Mouse (Mus musculus): ENCODE results near the gene Tmem150c.
A peak's percentile ranks its signal among the peaks of the same experiment; 100 is the strongest.

The Tmem150c gene

DNA sequence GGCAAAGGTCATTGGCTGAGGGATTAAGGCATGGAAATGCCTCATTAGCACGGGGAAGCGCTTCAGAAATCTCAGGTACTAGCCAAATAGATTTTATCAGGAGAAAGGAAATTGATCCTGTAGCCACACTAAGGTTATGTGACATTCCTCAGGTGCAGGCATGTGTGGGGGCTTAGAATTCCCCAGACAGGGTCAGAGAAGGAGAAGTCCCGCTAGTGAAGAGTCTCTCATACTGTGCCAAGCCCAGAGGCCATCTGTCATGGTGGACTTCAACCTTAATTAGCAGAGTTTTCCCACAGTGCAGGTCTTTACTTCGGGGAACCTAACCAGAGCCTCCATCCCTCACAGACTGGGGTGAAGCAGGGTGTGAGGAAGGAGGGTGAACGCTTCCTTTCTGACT lies 62.7 kb downstream of the Tmem150c start:
- DNase-seq (ENCODE audit: low read depth) = no peak

DNA sequence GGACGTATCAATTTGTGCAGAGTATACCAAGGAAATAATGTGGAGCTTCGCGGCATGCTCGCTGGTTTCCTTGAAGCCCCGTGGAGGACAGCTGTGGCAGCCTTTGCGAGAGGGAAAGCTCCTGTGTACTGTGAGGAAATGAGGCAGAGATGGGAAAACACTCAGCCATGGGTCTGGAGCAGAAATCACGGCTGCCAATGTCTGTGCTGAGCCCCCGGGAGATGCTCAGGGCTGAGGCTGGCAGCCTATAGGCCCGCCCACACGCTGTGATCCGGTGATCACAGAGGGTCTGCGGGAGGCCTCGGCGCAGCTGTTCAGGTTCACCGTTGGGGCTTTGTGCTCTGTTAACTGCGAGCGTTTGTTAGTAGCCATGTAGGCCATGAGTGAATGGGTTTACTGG lies 68.0 kb downstream of the Tmem150c start:
- DNase-seq (ENCODE audit: low read depth) = no peak

DNA sequence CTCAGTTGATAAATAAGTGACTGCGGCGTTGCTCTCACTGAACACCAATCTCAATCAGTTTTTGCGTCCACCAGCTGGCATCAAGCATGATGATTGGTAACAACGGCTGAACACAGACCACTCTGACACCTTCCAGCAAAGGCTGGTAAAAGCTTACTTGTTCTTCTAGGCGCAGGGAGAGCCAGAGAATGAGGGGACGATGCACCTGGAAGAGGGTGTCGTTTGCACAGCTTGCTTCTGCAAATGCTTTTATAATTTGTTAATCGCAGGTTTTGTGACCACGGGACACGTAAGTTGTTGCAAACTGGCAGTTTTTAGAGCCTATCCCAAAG lies 68.4 kb downstream of the Tmem150c start:
- DNase-seq (ENCODE audit: low read depth) = no peak

DNA sequence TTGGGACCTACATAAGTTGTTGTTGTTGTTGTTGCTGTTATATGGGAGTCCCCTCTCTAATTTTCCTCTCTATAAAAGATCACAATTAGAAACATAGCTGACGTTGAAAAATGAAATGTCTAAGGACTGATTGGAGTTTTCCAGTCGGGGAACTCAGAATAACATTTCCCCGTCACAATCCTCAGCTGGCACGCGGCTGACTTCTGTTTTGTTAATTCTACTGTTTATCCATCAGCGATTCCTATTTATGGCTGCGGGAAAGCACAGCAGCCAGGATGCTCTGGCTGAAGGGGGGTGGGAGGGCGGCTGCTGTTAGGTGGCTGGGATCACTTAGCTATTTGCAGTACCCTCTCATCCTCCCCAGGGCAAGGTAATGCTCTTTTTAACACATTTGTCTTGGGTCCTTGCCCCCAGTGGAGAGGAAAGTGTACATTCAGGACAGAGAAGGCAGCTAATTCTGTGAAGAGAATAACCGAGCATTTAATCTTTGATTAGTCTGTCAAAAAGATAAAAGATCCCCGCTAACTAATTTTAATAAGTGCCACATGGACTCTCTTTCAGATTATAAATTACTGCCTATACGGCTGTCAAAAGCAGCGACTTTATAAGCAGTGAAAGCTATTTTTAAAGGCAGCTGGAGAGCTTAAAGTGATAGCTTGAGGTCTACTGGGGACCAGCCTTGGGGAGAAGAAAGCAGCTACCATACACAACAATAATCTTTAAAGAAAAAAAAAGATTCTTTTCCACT lies 68.9 kb downstream of the Tmem150c start:
- DNase-seq (ENCODE audit: low read depth) = no peak

DNA sequence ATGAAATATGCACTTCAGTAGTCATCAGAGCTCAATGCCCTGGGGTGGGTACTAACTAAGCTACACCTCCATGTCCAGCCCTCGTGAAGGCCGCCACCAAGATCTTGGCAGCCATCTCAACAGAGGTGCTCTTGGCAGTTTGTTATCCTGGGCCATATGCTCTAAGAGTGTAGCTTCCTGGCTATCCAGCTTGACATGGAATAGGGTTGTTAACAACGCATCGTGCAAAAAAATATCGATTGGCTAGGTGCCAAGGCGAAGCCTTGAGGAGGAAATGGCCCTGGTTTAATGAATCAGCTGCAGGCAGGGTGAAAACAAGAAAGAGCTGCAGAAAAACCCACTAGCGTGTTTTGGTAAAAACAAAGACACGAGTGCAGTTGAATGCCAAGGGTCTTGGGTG lies 74.5 kb downstream of the Tmem150c start:
- DNase-seq (ENCODE audit: low read depth) = peak; percentile 35

DNA sequence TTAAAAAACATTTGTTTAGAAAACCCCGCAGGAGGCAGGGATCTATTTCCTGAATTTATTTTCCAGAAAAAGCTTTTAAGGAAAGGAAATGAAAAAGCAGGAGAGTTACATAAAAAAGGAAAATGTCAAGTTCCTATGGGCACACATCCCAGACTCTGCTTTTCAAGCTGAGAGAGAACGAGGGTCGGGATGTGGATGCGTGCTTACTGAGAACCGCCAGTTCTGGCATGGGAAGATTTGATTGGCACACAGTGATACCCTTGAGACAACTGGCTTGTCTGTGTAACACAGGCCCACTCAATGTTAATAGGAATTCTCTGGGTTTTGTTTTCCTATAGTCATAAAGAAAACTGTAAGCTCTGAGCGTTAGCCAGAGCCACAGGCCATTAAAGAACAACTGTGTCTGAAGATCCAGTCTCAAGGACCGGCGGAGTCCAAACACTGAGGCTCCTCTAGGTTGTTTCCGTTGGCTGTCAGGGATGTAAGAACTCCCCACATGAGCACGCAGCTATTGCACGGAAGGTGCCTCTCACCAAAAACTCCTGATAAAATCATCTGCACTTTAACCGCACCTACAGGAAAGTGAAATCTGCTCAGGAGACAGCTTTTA lies 75.5 kb downstream of the Tmem150c start:
- DNase-seq (ENCODE audit: low read depth) = no peak

DNA sequence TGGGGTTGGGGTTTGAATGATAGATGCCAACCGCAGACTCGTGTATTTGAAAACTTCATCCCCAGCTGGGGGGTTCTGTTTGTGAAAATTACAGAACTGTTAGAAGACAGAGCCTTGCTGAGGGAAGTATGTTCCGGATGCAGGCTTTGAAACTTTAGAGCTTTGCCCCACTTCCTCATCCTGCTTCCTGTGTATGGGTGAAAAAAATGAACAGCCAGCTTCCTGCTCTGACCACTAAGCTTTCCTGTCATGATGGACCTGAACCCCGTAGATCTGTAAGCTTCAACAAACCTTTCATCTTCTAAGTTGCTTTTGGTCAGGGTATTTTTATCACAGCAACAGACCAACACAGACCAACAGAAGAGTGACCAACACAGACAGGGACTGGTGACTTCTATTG lies 77.6 kb downstream of the Tmem150c start:
- no peak for DNase-seq (ENCODE audit: low read depth)

DNA sequence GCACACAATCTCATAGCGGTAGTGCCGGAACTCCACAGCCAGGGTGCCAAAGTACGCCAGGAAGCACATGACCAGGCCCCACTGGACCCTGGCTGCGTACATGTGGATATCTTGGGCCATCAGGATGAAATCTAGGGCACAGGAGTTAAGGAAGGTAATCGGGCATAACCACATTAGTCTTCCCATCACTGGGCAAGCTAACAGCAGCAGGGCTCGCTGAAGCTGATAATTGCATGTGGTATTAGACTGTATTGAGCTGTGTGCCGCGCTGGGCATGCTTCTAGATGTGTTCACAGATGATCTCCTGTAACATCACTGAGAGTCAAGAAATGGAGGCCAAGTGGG lies 79.7 kb downstream of the Tmem150c start:
- DNase-seq (ENCODE audit: low read depth) = no peak

DNA sequence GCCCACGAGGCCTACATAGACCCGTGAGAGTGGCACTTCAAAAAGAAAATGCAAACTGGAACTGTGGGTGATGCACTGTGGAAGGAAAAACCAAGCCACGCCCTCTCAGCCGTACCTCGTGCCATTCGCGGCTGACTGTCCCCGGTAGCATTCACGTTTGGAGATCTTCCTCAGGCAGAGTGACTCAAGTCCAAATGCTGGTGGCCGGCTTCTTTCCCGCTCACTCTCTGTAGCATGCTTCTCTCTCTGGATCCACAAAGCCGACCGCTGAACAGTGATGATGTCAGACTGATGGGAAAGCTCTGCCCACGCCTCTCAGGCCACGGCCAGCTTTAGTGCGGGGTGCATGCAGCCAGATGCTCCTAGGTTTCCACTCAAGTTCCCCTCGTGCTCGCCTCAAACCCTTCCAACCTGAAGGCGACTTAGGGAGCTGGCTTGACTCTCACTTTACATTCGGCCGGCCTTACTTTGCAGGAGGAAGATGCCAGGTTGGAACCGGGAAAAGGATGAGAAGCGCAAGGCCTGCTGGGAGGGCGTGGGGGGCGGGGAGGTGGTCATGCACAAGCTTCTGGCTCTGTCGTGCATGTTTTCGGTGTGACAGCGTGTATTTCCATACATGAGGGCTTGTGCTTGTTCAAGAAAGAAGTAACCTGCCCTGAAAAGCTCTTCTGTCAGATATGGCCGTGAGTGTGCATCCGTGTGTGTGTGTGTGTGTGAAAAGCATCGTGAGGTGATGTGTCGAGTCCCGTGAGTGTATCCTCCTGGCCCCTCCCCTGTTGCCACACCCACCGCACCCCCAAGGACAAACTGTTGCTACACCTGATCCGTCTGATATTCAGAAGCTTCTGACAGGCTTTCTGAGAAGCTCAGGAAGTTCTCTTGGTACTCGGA lies 80.3 kb downstream of the Tmem150c start:
- no peak for DNase-seq (ENCODE audit: low read depth)

DNA sequence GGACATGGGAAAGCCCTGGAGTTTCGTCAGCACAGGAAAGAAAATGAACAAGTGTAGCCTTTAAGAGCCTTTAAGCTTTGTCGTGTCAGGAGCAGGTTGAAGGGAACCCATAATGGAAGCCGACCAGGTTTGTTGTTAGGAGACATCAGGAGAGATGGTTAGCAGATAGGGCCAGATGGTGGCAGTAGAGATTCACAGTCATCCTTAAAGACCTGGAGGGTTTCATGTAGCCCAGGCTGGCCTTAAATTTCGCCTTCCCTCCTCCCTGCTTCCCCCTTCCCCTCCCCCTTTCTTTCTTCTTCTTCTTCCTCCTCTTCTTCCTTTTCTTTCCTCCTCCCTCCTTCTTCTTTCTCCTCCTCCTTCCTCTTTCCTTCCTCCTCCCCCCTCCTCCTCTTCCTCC lies 85.0 kb downstream of the Tmem150c start:
- no peak for DNase-seq (ENCODE audit: low read depth)

DNA sequence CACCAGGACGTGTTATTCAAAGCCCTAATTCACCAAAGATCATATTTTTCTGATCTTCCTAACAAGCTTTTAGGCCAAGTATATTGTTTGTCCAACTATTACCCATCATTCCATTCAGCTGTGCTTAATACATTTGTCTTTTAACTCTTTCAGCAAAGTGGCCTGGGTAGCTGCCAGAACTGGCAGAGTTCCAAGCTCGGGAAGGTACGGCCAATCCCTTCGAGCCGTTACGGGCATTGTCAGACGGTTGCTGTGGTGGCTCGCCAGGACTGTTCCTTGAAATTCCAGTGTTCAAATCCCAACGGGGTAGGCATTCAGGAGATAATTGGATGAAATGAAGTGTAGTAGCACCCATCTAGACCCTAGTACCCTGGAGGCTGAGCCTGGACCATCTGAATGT lies 87.1 kb downstream of the Tmem150c start:
- no peak for DNase-seq (ENCODE audit: low read depth)

DNA sequence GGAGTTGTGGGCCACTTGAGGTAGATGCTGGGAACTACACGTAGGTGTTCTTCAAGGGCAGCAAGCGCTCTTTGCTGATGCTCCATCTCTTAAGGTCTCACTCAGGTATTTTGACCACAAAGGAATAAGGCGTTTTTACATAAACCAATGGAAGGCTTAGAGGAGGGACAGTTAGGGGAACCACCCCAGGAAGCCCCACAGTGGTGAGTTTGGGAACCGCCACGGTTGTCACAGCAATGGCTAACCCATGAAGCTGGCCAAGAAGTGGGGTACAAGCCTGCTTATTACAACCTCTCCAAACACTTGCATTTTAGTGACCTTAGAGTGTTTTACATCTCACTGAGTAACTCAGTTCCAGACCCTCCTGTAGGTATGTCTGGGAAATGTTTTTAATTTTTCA lies 88.1 kb downstream of the Tmem150c start:
- DNase-seq (ENCODE audit: low read depth) = no peak

DNA sequence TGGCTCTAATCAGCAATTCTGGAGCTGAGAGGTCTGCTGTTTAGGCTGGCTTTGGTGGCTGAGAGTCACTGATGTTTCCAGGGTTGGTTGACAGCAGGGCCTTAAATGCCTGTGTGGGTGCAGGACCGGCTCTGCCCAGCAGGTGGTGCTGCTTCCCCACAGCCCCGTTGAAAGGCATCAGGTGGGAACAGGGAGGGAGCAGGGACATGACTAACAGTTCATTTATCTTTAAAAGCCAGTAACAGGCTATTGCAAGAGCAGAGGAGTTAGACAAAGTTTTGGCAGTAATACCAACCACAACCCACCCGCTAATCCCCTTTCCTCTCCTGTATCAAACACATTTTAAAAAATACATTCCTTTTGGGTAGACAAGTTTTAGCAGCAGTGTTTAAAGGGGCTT lies 89.4 kb downstream of the Tmem150c start:
- DNase-seq (ENCODE audit: low read depth) = peak; percentile 90

DNA sequence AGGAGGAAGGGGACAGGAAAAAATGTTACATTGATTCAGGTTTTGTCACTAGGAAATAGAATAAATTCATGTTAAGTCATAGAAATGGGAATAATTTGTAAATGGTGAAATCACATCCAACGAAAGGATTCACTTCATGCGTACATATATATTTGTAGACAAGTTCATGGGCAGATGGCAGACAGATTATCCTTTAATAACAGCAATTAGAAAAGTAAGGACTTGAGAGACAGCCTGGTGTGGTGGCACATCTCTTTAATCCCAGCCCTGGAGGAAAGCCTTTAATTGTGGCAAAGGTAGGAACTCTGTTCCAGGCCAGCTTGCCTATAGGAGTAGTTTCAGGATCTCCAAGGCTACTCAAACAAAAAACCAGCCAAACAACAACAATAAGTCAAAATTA lies 90.1 kb downstream of the Tmem150c start:
- no peak for DNase-seq (ENCODE audit: low read depth)

DNA sequence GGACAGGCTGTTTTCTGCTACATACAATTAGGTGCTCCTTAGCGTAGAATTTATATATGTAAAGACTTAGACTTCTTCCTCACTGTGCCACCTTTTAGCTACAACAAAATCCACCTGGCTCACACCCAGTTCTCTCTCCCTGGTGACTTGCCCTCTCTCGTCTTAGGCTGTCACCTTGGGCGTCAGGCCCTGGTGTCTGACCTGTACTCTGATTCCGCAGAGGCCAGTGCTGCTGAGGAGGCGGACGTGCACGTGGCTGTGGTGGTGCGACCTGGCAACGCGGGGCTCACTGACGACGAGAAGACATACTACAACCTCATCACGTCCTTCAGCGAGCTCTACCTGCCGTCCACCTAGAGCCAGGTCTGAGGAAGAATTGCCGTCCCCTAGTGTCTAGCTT lies 92.0 kb downstream of the Tmem150c start:
- DNase-seq (ENCODE audit: low read depth) = no peak

DNA sequence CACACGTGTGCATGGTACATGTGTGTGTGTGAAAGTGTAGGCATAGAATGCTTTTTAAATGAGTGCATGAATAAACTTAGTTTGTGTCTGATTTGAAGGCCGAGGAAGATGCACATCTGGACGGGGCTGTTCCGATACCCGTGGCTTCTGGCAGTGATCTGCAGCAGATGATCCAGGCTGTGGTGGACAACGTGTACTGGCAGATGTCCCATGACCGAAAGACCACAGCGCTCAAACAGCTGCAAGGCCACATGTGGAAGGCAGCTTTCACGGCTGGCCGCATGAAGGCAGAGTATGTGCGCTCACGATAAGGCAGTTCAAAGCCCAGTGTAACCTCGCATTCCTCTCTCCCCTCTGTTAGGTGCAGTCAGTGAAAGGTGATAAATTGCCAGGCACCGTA lies 98.7 kb downstream of the Tmem150c start:
- no peak for DNase-seq (ENCODE audit: low read depth)

DNA sequence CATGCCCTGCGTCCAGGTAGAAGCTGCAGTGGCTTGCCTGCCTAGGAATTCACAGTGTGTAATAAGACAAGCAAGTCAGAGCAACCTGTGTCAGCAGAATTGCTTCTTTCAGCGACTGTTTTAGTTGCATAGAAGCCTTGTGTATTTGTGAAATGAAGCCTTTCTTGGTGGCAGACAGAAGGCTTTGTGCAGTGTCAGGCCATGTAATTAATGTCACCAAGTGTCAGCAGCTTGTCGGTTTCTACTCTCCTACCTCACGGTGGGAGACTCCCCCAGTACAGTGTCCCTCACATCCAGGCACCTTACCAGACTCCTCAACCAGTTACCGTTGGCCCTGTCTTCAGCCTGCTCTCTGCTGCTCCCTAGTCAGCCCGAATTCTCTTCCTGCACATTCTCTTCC lies 100.3 kb downstream of the Tmem150c start:
- DNase-seq (ENCODE audit: low read depth) = no peak

DNA sequence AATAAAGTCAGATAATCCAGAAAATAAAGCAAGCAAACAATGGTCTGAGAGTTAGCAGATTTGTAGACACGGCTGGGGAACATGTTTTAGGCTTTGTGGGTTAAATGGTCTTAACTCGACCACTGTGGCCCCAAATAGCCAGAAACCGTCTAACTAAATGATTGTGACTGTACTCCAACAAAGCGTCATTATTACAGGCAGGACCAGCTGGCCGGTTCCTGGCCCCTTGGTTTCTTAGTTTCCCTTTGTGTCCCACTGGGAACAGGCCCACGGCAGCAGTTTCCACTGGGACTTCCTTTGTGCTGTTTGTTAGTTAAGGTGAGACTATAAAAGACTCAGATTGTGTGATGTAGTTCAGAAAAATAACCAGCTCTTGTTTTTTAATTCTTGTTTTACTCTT lies 100.9 kb downstream of the Tmem150c start:
- no peak for DNase-seq (ENCODE audit: low read depth)

DNA sequence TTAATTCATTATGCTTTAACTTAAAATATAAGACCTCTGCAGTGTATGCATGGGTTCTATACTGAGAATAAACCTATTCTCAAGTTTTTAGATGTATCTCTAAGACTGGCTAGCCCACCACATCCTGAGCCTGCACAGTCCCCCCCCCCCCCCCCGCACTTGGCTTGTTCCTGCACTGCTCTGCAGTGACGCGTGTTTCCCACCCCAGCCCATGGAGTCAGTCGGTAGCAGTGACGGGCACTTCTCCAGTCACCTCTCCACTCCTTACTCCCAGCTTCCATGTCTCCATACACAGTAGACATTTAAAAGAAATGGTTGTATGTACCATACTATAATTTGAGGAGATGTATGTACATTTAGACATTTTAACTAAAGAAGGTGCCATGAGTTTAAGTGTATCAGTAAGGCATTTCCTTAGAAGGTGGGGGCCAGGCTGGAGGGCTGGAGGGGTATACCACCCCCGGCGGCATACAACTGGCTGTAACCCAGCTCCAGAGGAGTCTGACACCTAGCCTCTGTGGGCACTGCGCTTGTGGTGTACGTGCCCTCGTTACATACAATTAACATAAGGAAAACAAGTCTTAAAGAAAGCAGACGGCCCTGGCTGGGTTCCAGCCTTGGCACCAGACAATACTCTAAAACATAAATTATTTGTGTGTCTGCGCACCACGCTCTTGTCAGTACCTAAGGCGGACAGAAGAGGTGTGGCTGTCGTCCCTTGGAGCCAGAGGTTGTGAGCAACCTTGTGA lies 102.0 kb downstream of the Tmem150c start:
- DNase-seq (ENCODE audit: low read depth) = no peak

DNA sequence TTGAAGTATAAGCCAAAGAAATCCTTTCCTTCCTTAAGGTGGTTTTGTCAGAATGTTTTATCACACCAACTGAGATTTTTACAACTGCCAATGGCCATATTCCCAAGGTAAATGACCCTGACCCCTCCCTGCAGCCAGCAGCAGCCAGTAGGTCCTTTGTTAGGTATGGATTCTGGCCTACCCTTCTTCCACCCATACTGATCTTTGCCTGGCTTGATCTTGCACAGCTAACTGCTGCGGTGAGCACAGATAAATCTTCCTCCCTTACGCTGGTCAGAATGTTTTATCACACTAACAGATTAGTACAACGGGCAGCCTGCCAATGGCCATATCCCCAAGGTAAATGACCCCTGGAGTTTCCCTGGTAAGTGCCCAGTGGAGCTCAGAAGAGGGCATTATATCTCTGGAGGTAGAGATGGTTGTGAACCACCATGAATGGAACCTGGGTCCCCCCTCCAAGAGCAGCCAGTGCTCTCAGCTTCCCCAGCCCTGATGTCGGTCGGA lies 103.7 kb downstream of the Tmem150c start:
- DNase-seq (ENCODE audit: low read depth) = no peak

DNA sequence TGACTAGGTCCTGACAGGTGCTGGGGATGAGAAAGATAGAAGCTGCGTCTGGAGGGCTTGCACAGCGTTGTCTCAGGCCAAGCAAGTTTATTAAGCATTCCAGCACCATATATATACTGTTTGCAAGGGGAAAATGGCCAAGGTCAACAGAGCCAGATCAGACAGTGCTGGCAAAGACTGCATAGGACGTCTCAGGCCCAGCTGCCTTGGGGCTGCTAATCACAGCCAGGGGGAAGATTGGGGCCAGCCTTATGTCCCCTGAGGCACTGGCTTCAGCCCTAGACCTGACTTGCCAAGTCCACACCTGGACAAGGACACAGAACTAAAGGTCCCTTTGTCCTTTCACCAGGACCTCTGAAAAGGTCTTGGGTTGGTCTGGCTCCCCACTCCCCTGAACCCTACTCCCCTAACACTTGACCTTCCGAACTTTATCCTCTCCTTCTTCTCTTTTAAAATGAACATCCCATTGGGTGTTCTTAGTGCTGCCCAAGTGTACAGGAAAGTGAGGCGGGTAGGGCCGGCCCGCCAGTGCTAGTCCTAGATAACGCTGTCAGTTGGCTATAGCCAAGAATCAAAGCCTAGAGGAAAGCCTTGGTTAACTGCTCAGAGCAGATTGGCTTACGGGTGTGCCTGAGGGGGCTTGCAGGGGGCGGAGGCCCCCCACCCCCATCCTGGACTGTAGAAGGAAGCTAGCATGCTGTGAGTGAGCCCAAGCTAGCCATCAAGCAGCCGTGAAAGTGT lies 104.6 kb downstream of the Tmem150c start:
- no peak for DNase-seq (ENCODE audit: low read depth)

DNA sequence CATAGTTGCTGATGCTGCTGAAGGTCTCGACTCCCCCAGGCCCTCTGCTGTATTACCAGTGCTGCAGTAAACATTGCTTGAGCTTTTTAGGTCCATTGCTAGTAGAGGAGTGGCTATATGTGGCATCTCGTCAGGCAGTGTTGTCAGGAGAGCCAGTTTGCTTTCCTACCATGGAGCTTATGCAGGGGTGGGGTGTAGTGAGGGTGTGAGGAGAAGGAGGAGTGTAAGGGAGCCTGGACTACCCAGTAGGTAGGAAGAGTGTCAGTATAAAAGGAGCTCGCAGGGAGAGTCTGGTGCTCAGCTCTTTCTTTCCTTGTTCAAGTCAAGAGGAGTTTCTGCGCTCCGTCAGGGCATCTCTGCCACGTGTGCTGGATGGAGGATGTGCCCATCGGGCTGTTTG lies 106.9 kb downstream of the Tmem150c start:
- DNase-seq (ENCODE audit: low read depth) = no peak

Measured in NIH3T3 (cell line).